Mouse (Mus musculus) lung, adult 18-20 months (tissue): Measurements from ENCODE around the gene Fam84b.
A peak's percentile ranks its signal among the peaks of the same experiment; 100 is the strongest.

ENCODE experiments used
- DNase-seq, 2 experiments: peaks; one replicate each; pipeline ENCODE4 v3.0.0; 2022; ENCODE audit warnings: mixed read lengths in 2 of 2

Fam84b gene

GRCm38 (mm10) chr15:60832586-60832985 lies 21.0 kb downstream of the Fam84b start:
- DNase-seq, result no peak

- DNase-seq, result no peak
These were observed 27.4 kb downstream of the Fam84b start for GRCm38 (mm10) chr15:60826226-60826625.

GRCm38 (mm10) chr15:60824751-60825227 lies 28.8 kb downstream of the Fam84b start:
- DNase-seq, result peak; percentile 94 to 96

- peak; percentile 76 to 84 for DNase-seq
These were observed 29.5 kb downstream of the Fam84b start for GRCm38 (mm10) chr15:60823870-60824709.

- peak in 1 of 2 experiments; percentile 22 for DNase-seq
These were observed 30.0 kb downstream of the Fam84b start for GRCm38 (mm10) chr15:60823620-60823869.

- DNase-seq, result peak; percentile 70 to 71
These were observed 30.6 kb downstream of the Fam84b start for GRCm38 (mm10) chr15:60822803-60823619.

- peak; percentile 28 to 30 for DNase-seq
These were observed 31.3 kb downstream of the Fam84b start for GRCm38 (mm10) chr15:60822101-60822802.

- DNase-seq, result no peak
These were observed 35.1 kb downstream of the Fam84b start for GRCm38 (mm10) chr15:60818500-60818899.

GRCm38 (mm10) chr15:60816478-60816877 lies 37.1 kb downstream of the Fam84b start:
- no peak for DNase-seq

- no peak for DNase-seq
These were observed 39.0 kb downstream of the Fam84b start for GRCm38 (mm10) chr15:60814542-60814941.

GRCm38 (mm10) chr15:60793041-60793673 lies 60.4 kb downstream of the Fam84b start:
- DNase-seq, result peak in 1 of 2 experiments; percentile 19

GRCm38 (mm10) chr15:60789084-60789483 lies 64.5 kb downstream of the Fam84b start:
- DNase-seq, result no peak

- no peak for DNase-seq
These were observed 69.8 kb downstream of the Fam84b start for GRCm38 (mm10) chr15:60783761-60784160.

GRCm38 (mm10) chr15:60779531-60779973 lies 74.0 kb downstream of the Fam84b start:
- DNase-seq, result peak; percentile 52 to 66

- no peak for DNase-seq
These were observed 74.5 kb downstream of the Fam84b start for GRCm38 (mm10) chr15:60779063-60779462.
